Mouse (Mus musculus) ovary, postnatal 36 days (tissue): ENCODE results near the gene Gm20481.
"Not testable (repeated sequence)": the region's sequence is repeated elsewhere in the genome, so short reads cannot be mapped to it uniquely, and the experiment has no call there.

ENCODE experiments used
- DNase-seq: peaks from one replicate; pipeline ENCODE4 v3.0.0; 2022; ENCODE audit warnings: low spot score, mixed read lengths

Gene Gm20481

GRCm38 (mm10) chr17:34975581-34976492, 6.1 kb downstream of the Gm20481 start:
- DNase-seq: no peak

GRCm38 (mm10) chr17:34977000-34977399, 7.3 kb downstream of the Gm20481 start:
- no peak for DNase-seq

- no peak for DNase-seq
Observed at GRCm38 (mm10) chr17:34978239-34978638, 8.5 kb downstream of the Gm20481 start.

DNA sequence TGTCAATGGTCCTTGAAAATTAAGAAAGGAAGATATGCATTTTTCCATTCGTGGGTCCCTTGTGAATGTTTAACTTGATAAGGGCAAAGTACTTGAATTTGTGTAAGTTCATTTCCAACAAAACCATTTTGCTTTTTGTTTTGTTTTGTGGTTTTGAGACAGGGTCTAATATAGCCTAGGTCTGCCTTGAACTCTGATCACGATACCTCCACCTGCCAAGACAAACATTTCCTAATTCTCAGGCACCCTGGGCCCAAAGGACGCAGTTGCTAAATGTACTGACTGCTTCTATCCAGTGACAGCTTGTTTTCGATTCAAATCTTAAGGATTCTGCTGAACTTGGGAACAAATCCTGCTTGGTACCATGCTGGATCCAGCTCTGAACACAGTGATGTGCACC, 9.9 kb downstream of the Gm20481 start:
- DNase-seq: no peak

- no peak for DNase-seq
Observed at GRCm38 (mm10) chr17:34980655-34981054, 10.9 kb downstream of the Gm20481 start.

GRCm38 (mm10) chr17:34981690-34982180, 12.0 kb downstream of the Gm20481 start, which contains the start of gene Lsm2:
Lsm2 (plus strand) TSS chr17:34981862.
- DNase-seq: peak; percentile 90

GRCm38 (mm10) chr17:34982328-34982727, 12.6 kb downstream of the Gm20481 start:
- no peak for DNase-seq

- no peak for DNase-seq
Observed at GRCm38 (mm10) chr17:34984218-34984617, 14.5 kb downstream of the Gm20481 start.

DNA sequence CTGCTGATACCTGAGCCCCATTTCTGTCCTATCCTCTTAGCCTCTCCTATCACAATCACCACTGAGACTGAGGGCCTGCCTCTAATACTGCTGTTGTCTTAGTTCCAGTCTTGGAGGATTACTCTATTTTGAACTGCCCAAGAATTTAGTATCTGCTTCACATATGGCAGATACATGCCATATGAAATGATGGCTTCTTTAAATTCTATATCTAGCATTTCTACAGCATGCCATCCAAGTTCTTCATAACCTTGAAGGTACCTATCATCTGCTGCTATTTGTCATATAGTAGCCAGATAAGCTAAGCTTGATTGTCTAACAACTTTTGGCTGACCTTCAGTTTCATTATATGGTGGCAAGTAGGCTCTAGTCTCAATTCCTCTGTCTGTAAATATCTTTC, 25.0 kb downstream of the Gm20481 start:
- DNase-seq: no peak

DNA sequence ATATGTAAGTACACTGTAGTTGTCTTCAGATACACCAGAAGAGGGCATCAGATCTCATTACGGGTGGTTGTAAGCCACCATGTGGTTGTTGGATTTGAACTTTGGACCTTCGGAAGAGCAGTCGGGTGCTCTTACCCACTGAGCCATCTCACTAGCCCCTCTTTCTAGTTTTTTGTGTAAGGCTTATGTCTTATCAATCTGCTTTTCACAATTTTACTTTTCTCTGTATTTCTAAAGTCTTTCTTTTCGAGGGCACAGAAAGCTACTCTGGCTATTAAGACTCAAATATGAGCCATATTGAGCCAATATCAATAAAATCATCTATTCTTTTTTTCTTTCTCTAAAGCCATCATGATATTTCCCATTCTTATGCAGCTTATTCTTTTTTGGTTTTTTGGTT, 25.5 kb downstream of the Gm20481 start:
- DNase-seq: not testable (repeated sequence)

DNA sequence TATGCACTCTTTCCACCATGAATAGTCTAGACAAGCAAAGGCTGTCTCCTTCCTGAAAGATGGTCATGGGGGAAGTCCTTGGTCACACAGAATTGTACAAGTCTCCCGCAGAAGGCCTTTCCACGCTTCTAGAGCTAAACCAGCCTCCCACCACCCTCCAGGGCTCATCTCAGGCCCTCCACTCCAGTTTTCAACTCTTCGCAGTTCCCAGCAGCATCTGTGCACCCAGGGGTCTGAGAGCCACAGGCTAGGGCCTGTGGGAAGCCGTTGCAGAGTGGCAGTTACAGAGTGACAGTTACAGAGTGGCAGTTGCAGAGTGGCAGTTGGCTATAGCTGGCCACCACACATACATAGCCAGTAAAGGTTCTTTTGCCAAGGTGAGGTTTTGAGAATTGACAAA, 26.2 kb downstream of the Gm20481 start:
- DNase-seq: not testable (repeated sequence)

GRCm38 (mm10) chr17:34996411-34997141, 26.9 kb downstream of the Gm20481 start:
- DNase-seq: no peak

DNA sequence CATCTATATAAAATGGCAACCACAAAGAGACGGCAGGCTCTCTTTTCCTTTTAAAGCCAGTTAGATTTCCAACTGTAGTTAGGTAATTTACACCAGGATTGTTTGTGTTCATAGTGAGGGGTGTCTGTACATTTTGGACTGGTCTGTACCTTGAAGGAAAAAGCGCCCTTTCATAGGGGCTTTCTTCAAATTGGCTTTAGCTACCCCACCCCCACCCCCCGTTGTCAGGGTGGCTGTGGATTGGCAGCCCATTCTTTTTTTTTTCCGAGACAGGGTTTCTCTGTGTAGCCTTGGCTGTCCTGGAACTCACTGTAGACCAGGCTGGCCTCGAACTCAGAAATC, 27.4 kb downstream of the Gm20481 start:
- no peak for DNase-seq

GRCm38 (mm10) chr17:34998526-34999430, 29.1 kb downstream of the Gm20481 start:
- DNase-seq: no peak

DNA sequence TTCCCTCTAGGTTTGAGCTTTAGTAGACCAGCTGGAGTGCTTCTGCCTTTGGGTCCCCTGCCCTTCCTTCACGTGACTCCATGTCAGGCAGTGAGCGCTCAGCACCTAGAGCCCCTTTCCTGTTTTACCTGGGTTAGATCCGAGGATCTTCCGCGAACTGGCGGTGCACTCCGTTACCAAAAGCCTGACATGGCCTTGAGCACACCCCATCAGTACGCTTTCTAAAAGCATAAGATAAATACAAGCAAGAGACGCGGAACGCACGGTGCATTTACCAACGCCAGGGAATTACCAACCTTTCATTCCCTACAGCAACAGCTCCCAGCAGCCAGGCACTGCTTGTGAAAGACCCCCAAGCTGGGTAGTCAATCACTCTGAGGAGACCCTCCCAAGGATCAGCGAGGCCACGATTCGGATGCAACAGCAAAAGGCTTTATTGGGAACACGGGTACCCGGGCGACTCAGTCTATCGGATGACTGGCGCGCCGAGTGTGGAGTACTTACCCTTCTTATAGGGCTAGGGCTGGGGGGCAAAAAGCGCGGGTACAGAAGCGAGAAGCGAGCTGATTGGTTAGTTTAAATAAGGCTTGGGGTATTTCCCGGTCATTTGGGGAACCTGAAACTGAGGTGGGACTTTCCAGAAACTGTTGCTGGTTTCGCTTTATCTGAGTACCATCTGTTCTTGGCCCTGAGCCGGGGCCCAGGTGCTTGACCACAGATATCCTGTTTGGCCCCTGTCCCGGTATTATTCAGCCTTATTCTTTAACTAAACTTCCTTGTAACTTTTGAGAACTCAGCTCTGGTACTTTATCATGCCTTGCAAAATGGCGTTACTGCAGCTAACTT, 30.4 kb downstream of the Gm20481 start:
- not testable (repeated sequence) for DNase-seq

GRCm38 (mm10) chr17:35000717-35001451, 31.2 kb downstream of the Gm20481 start, which contains the start of gene Vars:
Vars (plus strand) TSS chr17:35000987.
- peak; percentile 92 for DNase-seq

GRCm38 (mm10) chr17:35001452-35002152, 31.9 kb downstream of the Gm20481 start:
- no peak for DNase-seq

DNA sequence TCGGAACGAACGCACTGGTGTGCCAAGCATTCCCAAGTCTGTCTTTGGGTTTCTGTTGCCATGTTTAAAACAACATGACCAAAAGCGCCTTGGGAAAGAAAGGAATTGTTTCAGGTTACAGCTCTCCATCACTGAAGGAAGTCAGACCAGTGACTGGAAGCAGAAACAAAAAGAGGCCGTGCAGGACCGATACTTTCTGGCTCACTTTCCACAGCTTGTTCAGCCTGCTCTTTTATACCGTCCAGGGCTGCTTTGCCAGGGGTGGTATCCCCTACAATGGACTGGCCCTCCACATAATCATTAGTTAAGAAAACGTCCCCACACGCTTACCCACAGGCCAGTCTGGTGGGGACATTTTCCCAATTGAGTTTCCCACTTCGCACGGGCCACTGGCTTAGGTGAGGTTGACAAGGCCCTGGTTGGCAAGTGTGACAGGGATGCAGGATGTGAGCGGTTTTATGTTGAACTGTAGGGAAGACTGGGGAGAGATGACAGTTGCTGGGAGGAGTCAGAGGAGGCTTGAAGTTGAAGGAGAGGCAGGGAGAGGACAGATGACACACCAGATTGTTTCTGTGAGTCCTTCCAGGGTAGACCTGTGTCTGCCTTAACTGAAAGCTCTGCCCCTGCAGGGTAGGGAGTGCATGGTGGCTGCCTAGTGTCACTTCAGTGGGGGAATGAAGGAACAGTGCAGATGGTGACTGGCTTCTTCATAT, 32.6 kb downstream of the Gm20481 start:
- DNase-seq: no peak
